Mouse (Mus musculus) limb, embryonic 11.5 days (tissue): ENCODE measurements at regions not wholly inside any gene's neighbourhood (a gene's known extent, or its start where the extent isn't known, plus 50 kb on each side); places are given as distances from the start of the nearest gene placed in this dataset.

ENCODE experiments used
- ATAC-seq: fragments of 200-750 bp; cut with Nextera tagmentation; 2 replicates; pipeline ENCODE4 v1.8.0; 2017; ENCODE audit warnings: low read depth; ENCODE audit not compliant: insufficient number of reproducible peaks, low FRiP score, low TSS enrichment
- DNase-seq: peaks from one replicate; pipeline ENCODE4 v3.0.0-alpha.2; 2015; ENCODE audit warnings: low spot score
- H3K27ac ChIP-seq: fragments of 300-500 bp; sonication (generic); replicated peaks from 2 replicates; pipeline ENCODE4 v1.5.1; 2014; ENCODE audit warnings: low read depth, mild to moderate bottlenecking, low read length
- H3K27me3 ChIP-seq: fragments of 300-500 bp; sonication (generic); 2 replicates; pipeline ENCODE4 v1.6.1; 2014; ENCODE audit warnings: mild to moderate bottlenecking, low read length, mixed read lengths; ENCODE audit not compliant: control insufficient read depth, insufficient read depth
- H3K36me3 ChIP-seq: fragments of 300-500 bp; sonication (generic); 2 replicates; pipeline ENCODE4 v1.6.1; 2014; ENCODE audit warnings: mild to moderate bottlenecking, low read length, moderate library complexity, mixed read lengths; ENCODE audit not compliant: control insufficient read depth, insufficient read depth
- H3K4me1 ChIP-seq: fragments of 300-500 bp; sonication (generic); 2 replicates; pipeline ENCODE4 v1.6.1; 2014; ENCODE audit warnings: low read length, mixed read lengths; ENCODE audit not compliant: control insufficient read depth, insufficient read depth
- H3K4me2 ChIP-seq: fragments of 300-500 bp; sonication (generic); 2 replicates; pipeline ENCODE4 v1.6.1; 2014; ENCODE audit warnings: low read depth, mild to moderate bottlenecking, moderate library complexity; ENCODE audit not compliant: severe bottlenecking
- H3K4me3 ChIP-seq: fragments of 300-500 bp; sonication (generic); 2 replicates; pipeline ENCODE4 v1.5.1; 2014; ENCODE audit warnings: low read depth, low read length
- H3K9ac ChIP-seq: fragments of 300-500 bp; sonication (generic); 2 replicates; pipeline ENCODE4 v1.6.1; 2014; ENCODE audit warnings: mild to moderate bottlenecking, low read length
- H3K9me3 ChIP-seq: fragments of 300-500 bp; sonication (generic); 2 replicates; pipeline ENCODE4 v1.6.1; 2016; ENCODE audit warnings: low read length; ENCODE audit not compliant: control insufficient read depth
- WGBS: fragments of 180-500 bp; shearing (Covaris S2); extraction: QIAGEN DNeasy Blood & Tissue Kit; methylation state at CpG from one replicate; pipeline ENCODE4 v1.1.7; 2014; 5-methylcytosine and 5-hydroxymethylcytosine counted together

DNA sequence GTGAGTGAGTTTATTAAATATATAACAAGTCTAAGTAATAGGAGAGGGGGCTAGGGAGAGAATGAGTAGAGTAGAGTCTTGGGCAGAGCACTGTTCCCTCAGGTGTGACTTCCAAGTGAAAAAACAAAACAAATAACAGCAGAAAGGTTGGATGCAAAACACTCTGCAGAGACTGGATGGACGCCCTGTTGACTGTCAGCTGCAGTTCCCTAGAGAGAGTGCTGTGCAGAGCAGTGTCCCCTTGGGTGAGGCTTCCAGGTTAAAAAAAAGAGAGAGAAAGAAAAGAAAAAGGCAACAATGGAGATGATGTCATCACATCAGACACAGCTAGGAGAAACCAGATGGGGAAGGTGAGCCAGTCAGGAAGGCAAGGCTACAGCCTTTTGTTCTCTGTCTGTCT, 137.6 kb upstream of the Hmgn3 start:
- no peaks in the 10 kb centered on the region for H3K9me3 ChIP-seq
- no peak overlapping the region for H3K4me2 ChIP-seq
- DNase-seq: no peak
- peaks cover 4% of the 10 kb centered on the region; the same call in 1 of the 2 replicates for H3K4me1 ChIP-seq
- H3K27me3 ChIP-seq: no peaks in the 10 kb centered on the region
- H3K36me3 ChIP-seq: no peaks in the 10 kb centered on the region
- H3K9ac ChIP-seq: no peak overlapping the region
- no peak overlapping the region for H3K27ac ChIP-seq
- WGBS: 67% methylated on average over 1 of the region's 1 CpGs
- no peak for ATAC-seq
- H3K4me3 ChIP-seq: no peak overlapping the region

DNA sequence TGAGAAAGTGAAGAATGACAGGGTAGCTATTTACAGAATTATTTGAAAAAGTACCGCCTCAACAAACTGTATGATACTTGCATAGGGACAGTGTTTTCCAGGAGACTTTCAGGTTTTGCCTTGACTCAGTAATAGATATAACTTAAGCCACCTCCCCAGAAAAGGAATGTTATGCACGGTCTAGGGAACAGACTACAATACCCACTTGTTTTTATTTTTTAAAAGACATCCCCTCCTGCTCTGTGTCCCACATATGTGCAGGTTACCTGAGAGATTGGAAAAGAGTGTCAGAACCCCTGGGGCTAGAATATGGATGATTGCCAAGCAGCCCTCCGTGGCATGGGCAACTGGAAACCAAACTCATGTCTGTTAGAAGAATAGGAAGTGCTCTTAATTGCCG, 137.2 kb upstream of the Hmgn3 start:
- Histone ChIP-seq H3K4me1 (peaks cover 4% of the 10 kb centered on the region; the same call in 1 of the 2 replicates), H3K4me3 (no peak overlapping the region), H3K27me3 (no peaks in the 10 kb centered on the region), H3K9me3 (no peaks in the 10 kb centered on the region), H3K27ac (no peak overlapping the region), H3K4me2 (no peak overlapping the region), H3K36me3 (no peaks in the 10 kb centered on the region), H3K9ac (no peak overlapping the region)
- DNase-seq: no peak
- WGBS: 69% methylated on average over 4 of the region's 4 CpGs
- ATAC-seq: no peak

GRCm38 (mm10) chr9:83283249-83283648, 136.8 kb upstream of the Hmgn3 start:
- Histone ChIP-seq H3K4me2 (no peak overlapping the region), H3K4me3 (no peak overlapping the region), H3K9ac (no peak overlapping the region), H3K27ac (no peak overlapping the region), H3K4me1 (peaks cover 4% of the 10 kb centered on the region; the same call in 1 of the 2 replicates), H3K27me3 (no peaks in the 10 kb centered on the region), H3K36me3 (no peaks in the 10 kb centered on the region), H3K9me3 (no peaks in the 10 kb centered on the region)
- no peak for ATAC-seq
- no peak for DNase-seq
- 71% methylated on average over 8 of the region's 8 CpGs for WGBS

GRCm38 (mm10) chr9:83277791-83278190, 131.3 kb upstream of the Hmgn3 start:
- H3K4me3 ChIP-seq: no peak overlapping the region
- DNase-seq (no peak), ATAC-seq (no peak)
- no peak overlapping the region for H3K9ac ChIP-seq
- no peaks in the 10 kb centered on the region for H3K36me3 ChIP-seq
- no peaks in the 10 kb centered on the region for H3K4me1 ChIP-seq
- WGBS: 49% methylated on average over 5 of the region's 5 CpGs
- no peak overlapping the region for H3K27ac ChIP-seq
- H3K4me2 ChIP-seq: no peak overlapping the region
- H3K27me3 ChIP-seq: no peaks in the 10 kb centered on the region
- H3K9me3 ChIP-seq: no peaks in the 10 kb centered on the region

DNA sequence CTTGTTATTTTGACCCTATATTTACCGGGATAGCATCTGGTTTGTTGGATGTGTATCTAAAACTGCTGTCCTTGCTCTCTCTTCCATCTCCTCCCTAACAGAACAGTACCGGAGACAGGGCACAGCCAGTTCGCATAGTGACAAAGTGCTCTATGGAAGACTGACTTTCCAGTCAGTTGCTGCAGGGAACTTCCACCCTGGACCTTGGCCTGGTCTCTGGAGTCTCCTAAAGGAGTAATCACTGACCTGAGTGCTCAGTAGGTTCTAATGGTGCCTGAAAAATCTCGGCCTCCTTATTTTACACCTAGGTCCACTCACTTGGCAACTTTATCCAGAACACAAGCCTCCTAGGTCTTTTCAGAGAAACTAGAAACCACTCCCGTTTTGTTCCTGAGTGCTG, 130.9 kb upstream of the Hmgn3 start:
- WGBS: 82% methylated on average over 5 of the region's 5 CpGs
- no peak overlapping the region for H3K9ac ChIP-seq
- no peak overlapping the region for H3K4me2 ChIP-seq
- DNase-seq: no peak
- no peak overlapping the region for H3K27ac ChIP-seq
- H3K4me1 ChIP-seq: no peaks in the 10 kb centered on the region
- no peaks in the 10 kb centered on the region for H3K27me3 ChIP-seq
- no peaks in the 10 kb centered on the region for H3K36me3 ChIP-seq
- no peaks in the 10 kb centered on the region for H3K9me3 ChIP-seq
- H3K4me3 ChIP-seq: no peak overlapping the region
- ATAC-seq: no peak

DNA sequence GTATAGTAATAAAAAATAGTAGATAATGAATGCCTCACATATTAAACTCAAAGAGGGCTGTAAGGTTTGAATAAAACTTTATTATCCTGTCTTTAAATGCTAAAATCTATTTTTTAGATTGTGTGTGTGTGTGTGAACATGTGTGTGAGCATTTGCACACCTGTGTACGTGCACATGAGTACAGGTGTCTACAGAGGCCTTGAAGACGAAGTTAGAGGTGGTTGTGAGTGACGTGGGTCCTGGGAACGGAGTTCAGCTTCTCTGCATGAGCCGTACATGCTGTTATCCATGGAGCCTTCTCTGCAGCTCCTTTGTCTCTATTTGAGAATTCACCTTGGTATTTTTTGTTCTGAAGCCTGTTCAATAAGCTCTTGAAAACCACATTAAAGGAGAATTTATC, 129.8 kb upstream of the Hmgn3 start:
- Histone ChIP-seq H3K9me3 (no peaks in the 10 kb centered on the region), H3K36me3 (no peaks in the 10 kb centered on the region), H3K4me2 (no peak overlapping the region), H3K9ac (no peak overlapping the region), H3K27ac (no peak overlapping the region), H3K27me3 (no peaks in the 10 kb centered on the region), H3K4me3 (no peak overlapping the region), H3K4me1 (no peaks in the 10 kb centered on the region)
- no peak for ATAC-seq
- DNase-seq: no peak
- WGBS: 89% methylated on average over 5 of the region's 5 CpGs

GRCm38 (mm10) chr9:83273361-83273975, 127.0 kb upstream of the Hmgn3 start:
- Histone ChIP-seq H3K9me3 (no peaks in the 10 kb centered on the region), H3K4me2 (no peak overlapping the region), H3K9ac (no peak overlapping the region), H3K4me3 (no peak overlapping the region), H3K27me3 (no peaks in the 10 kb centered on the region), H3K36me3 (no peaks in the 10 kb centered on the region), H3K27ac (no peak overlapping the region), H3K4me1 (no peaks in the 10 kb centered on the region)
- DNase-seq (no peak), ATAC-seq (no peak)
- WGBS: 87% methylated on average over 9 of the region's 9 CpGs

- no peak for DNase-seq
- Histone ChIP-seq H3K36me3 (no peaks in the 10 kb centered on the region), H3K4me1 (no peaks in the 10 kb centered on the region), H3K9me3 (no peaks in the 10 kb centered on the region), H3K27ac (no peak overlapping the region), H3K9ac (no peak overlapping the region), H3K27me3 (no peaks in the 10 kb centered on the region), H3K4me2 (no peak overlapping the region), H3K4me3 (no peak overlapping the region)
- 86% methylated on average over 6 of the region's 6 CpGs for WGBS
- ATAC-seq: no peak
These were observed 119.3 kb upstream of the Hmgn3 start for GRCm38 (mm10) chr9:83265736-83266135.

DNA sequence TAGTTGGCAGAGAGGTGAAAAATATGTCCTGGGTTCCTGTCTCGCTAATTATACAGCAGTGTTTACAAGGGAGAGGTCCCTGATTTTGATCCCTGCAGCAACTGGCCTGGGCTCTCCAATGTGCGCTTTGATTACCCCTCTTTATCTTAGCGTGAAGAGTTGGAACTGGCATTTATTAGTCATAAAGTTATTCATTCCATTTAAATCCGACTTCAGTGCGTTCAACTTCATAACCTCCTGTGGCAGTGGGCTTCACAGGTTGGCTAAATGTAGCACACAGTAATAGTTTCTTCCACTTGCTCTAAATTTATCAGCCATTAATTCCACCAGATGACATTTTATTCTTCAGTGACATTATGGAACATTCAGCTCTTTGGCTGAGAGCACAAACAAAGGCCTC, 113.0 kb upstream of the Hmgn3 start:
- ATAC-seq (no peak), DNase-seq (no peak)
- no peaks in the 10 kb centered on the region for H3K27me3 ChIP-seq
- no peaks in the 10 kb centered on the region for H3K4me1 ChIP-seq
- H3K36me3 ChIP-seq: no peaks in the 10 kb centered on the region
- H3K4me2 ChIP-seq: no peak overlapping the region
- no peak overlapping the region for H3K27ac ChIP-seq
- 54% methylated on average over 5 of the region's 5 CpGs for WGBS
- no peak overlapping the region for H3K9ac ChIP-seq
- H3K4me3 ChIP-seq: no peak overlapping the region
- H3K9me3 ChIP-seq: no peaks in the 10 kb centered on the region
